Comparison of ENCODE assay signal across 1 mouse cellular context in the genomic region with DNA sequence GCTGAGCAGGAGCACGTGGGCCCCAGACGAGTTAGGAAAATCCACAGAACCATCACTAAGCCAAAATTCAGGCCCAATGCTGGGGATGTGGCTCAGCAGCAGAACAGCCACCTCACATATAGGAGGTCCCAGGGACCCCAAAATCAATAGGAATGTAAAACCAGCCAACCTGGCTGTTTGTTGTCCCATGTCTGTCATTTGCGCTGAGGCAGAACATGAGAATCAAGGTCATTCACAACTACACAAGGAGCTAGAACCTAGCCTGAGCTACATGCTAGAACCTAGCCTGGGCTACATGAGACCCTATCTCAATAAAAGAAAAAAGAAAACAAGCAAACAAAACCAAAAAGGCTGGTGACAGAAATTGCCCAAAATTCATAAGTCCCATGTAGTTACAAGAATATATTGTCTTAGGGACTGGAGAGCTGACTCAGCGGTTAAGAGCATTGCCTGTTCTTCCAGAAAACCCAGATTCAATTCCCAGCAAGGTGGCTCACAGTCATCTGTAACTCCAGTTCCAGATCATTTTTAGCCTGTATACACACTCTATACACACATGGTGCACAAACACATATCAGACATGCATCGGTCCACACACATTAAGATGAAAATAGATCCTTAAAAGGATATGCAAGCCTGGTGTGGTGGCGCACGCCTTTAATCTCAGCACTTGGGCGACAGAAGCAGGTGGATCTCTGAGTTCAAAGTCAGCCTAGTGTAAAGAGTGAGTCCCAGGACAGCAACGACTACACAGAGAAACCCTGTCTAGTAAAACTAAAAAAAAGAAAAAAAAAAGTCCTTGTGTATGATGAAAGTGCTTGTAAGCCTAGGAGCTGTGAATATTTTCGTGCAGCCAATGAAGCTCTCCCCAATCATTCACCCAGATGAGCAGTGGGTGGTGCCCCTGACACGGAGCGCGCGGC.
TF ChIP-seq lines count a peak whose summit lies in the region.

No protein-coding gene starts in this region.

TF ChIP-seq in CH12.LX, 34 proteins besides CTCF, POLR2A, EP300 and RAD21 (continued from another document):
- peak; percentile 81 for TF ChIP-seq TBP (conservative IDR thresholded peaks at IDR 0.05; ENCODE audit: low read depth, low read length)
- TF ChIP-seq MYC (IDR thresholded peaks at IDR 0.05; ENCODE audit: low read depth, low read length): no peak
